Mouse (Mus musculus): ENCODE results near the gene Nfyc. TPM values are rescaled to one million over a fixed set of nuclear protein-coding genes. Genes with fewer than 3 reads are reported as not detected.

Gene Nfyc
- polyA plus RNA-seq, 1 experiment, result 35.4 TPM

- Histone ChIP-seq H3K4me1 (ENCODE audit: control insufficient read depth, insufficient read depth, low read length) (peaks cover 44% of the 10 kb centered on the region), H3K27ac (ENCODE audit: insufficient read depth, low read depth, low read length) (no peak overlapping the region)
Observed at GRCm38 (mm10) chr4:120815622-120816334, 15.6 kb downstream of the Nfyc start.

GRCm38 (mm10) chr4:120815163-120815562 lies 16.2 kb downstream of the Nfyc start:
- TF ChIP-seq POLR2A (IDR thresholded peaks at IDR 0.05; ENCODE audit: borderline replicate concordance, low read depth, low read length), result no peak
- no peak for TF ChIP-seq CTCF (IDR thresholded peaks at IDR 0.05; ENCODE audit: low read depth, low read length)
- H3K4me1 ChIP-seq (ENCODE audit: control insufficient read depth, insufficient read depth, low read length), result peaks cover 42% of the 10 kb centered on the region

More at GRCm38 (mm10) chr4:120815622-120816334, 15.6 kb downstream of the Nfyc start:
- H3K4me3 ChIP-seq (ENCODE audit: insufficient read depth, low read length), result peak overlapping the region; percentile 59
- TF ChIP-seq POLR2A (IDR thresholded peaks at IDR 0.05; ENCODE audit: borderline replicate concordance, low read depth, low read length) (no peak), CTCF (IDR thresholded peaks at IDR 0.05; ENCODE audit: low read depth, low read length) (no peak)

DNA sequence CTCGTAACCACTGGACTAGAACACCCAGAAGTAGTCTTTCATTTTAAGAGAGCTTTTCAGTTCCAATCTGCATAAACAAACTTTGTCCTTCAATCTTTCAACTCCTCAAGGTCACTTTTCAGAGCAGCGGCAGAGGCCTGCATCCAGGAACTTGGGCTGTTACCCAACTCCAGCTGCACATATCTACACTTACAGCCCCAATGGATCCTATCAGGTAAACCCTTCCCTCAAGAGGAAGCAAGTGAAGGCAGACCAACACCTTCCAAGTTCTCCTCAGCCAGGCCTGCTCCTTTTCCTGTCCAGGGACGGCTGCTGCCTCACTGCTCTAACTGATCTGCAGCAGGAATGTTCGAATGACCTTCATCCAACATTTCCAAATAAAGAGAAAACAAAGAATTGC lies 17.2 kb downstream of the Nfyc start:
- Histone ChIP-seq H3K27ac (ENCODE audit: insufficient read depth, low read depth, low read length) (no peak overlapping the region), H3K4me3 (ENCODE audit: insufficient read depth, low read length) (no peak overlapping the region), H3K4me1 (ENCODE audit: control insufficient read depth, insufficient read depth, low read length) (peaks cover 34% of the 10 kb centered on the region)
- TF ChIP-seq POLR2A (IDR thresholded peaks at IDR 0.05; ENCODE audit: borderline replicate concordance, low read depth, low read length) (no peak), CTCF (IDR thresholded peaks at IDR 0.05; ENCODE audit: low read depth, low read length) (no peak)

More at GRCm38 (mm10) chr4:120815163-120815562, 16.2 kb downstream of the Nfyc start:
- Histone ChIP-seq H3K27ac (ENCODE audit: insufficient read depth, low read depth, low read length) (no peak overlapping the region), H3K4me3 (ENCODE audit: insufficient read depth, low read length) (peak overlapping the region; percentile 59)

DNA sequence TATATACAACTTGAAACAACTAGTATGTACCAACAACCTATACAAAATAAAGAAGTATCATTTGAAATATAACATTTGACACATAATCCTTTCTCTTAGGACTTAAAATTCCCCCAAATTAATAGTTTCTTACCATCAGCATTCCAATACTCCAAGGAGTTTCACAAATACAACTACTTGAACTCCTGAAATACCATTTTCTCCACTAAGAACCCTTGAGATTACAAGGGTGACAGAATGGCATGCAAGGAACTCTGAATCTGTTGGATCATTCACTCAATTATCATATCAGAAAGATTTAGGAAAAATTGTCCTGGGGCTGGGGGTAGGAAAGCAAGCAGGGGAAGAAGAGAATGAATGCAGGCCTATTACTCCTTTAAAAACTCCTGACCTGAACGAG lies 17.6 kb downstream of the Nfyc start:
- Histone ChIP-seq H3K27ac (ENCODE audit: insufficient read depth, low read depth, low read length) (no peak overlapping the region), H3K4me3 (ENCODE audit: insufficient read depth, low read length) (no peak overlapping the region), H3K4me1 (ENCODE audit: control insufficient read depth, insufficient read depth, low read length) (peaks cover 32% of the 10 kb centered on the region)
- TF ChIP-seq POLR2A (IDR thresholded peaks at IDR 0.05; ENCODE audit: borderline replicate concordance, low read depth, low read length) (no peak), CTCF (IDR thresholded peaks at IDR 0.05; ENCODE audit: low read depth, low read length) (no peak)

GRCm38 (mm10) chr4:120805816-120806215 lies 25.6 kb downstream of the Nfyc start:
- TF ChIP-seq CTCF (IDR thresholded peaks at IDR 0.05; ENCODE audit: low read depth, low read length), result no peak
- no peak for TF ChIP-seq POLR2A (IDR thresholded peaks at IDR 0.05; ENCODE audit: borderline replicate concordance, low read depth, low read length)
- peaks cover 5% of the 10 kb centered on the region for H3K4me1 ChIP-seq (ENCODE audit: control insufficient read depth, insufficient read depth, low read length)

DNA sequence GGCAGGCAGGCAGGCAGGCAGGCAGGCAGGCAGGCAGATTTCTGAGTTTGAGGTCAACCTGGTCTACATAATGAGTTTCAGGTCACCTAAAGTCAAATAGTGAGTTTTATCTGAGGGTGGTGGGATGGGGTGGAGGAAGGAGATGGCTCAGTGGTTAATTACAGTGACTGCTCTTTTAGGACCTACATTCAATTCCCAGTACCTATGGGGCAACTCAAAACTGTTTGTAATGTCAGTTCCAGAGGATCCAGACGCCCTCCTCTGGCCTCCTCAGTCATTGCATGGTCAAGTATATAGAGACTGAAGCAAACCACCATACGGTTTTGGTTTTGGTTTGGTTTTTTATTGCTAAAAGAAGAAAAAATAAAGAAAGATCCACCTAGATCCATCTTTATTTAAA lies 29.9 kb downstream of the Nfyc start:
- Histone ChIP-seq H3K4me3 (ENCODE audit: insufficient read depth, low read length) (no peak overlapping the region), H3K27ac (ENCODE audit: insufficient read depth, low read depth, low read length) (no peak overlapping the region), H3K4me1 (ENCODE audit: control insufficient read depth, insufficient read depth, low read length) (peaks cover 9% of the 10 kb centered on the region; the same call in 1 of the 2 replicates)
- TF ChIP-seq POLR2A (IDR thresholded peaks at IDR 0.05; ENCODE audit: borderline replicate concordance, low read depth, low read length) (no peak), CTCF (IDR thresholded peaks at IDR 0.05; ENCODE audit: low read depth, low read length) (no peak)

More at GRCm38 (mm10) chr4:120805816-120806215, 25.6 kb downstream of the Nfyc start:
- H3K4me3 ChIP-seq (ENCODE audit: insufficient read depth, low read length), result no peak overlapping the region
- no peak overlapping the region for H3K27ac ChIP-seq (ENCODE audit: insufficient read depth, low read depth, low read length)

- no peak overlapping the region for H3K27ac ChIP-seq (ENCODE audit: insufficient read depth, low read depth, low read length)
- TF ChIP-seq CTCF (IDR thresholded peaks at IDR 0.05; ENCODE audit: low read depth, low read length) (no peak), POLR2A (IDR thresholded peaks at IDR 0.05; ENCODE audit: borderline replicate concordance, low read depth, low read length) (no peak)
- no peak overlapping the region for H3K4me3 ChIP-seq (ENCODE audit: insufficient read depth, low read length)
- peaks cover 9% of the 10 kb centered on the region; the same call in 1 of the 2 replicates for H3K4me1 ChIP-seq (ENCODE audit: control insufficient read depth, insufficient read depth, low read length)
Observed at GRCm38 (mm10) chr4:120800691-120801090, 30.7 kb downstream of the Nfyc start.

DNA sequence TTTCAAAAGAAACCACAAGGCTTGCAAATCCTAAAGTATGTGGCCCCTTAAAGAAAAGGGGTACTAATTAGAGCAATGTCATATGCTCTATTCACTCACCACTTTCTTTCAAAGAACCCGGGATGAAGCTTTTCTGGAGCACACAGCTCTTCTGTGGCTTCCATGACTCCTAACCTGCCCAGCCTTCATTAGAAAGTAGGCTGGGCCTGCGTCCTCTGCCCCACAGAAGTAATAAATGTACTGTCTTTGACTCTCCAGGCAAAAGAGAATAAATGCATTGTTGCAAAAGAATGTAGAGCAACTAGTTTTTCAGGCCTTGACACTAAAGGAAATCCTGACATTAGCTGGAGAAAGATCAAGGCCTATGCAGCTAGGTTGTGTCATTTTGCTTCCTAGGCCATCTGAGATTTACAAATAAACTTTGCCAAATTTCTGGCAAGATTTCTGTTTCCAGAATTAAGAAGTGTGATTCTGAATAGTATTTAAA lies 31.6 kb downstream of the Nfyc start:
- Histone ChIP-seq H3K27ac (ENCODE audit: insufficient read depth, low read depth, low read length) (no peak overlapping the region), H3K4me3 (ENCODE audit: insufficient read depth, low read length) (no peak overlapping the region), H3K4me1 (ENCODE audit: control insufficient read depth, insufficient read depth, low read length) (peaks cover 8% of the 10 kb centered on the region; the same call in 1 of the 2 replicates)
- no peak for TF ChIP-seq CTCF (IDR thresholded peaks at IDR 0.05; ENCODE audit: low read depth, low read length)
- TF ChIP-seq POLR2A (IDR thresholded peaks at IDR 0.05; ENCODE audit: borderline replicate concordance, low read depth, low read length), result no peak

DNA sequence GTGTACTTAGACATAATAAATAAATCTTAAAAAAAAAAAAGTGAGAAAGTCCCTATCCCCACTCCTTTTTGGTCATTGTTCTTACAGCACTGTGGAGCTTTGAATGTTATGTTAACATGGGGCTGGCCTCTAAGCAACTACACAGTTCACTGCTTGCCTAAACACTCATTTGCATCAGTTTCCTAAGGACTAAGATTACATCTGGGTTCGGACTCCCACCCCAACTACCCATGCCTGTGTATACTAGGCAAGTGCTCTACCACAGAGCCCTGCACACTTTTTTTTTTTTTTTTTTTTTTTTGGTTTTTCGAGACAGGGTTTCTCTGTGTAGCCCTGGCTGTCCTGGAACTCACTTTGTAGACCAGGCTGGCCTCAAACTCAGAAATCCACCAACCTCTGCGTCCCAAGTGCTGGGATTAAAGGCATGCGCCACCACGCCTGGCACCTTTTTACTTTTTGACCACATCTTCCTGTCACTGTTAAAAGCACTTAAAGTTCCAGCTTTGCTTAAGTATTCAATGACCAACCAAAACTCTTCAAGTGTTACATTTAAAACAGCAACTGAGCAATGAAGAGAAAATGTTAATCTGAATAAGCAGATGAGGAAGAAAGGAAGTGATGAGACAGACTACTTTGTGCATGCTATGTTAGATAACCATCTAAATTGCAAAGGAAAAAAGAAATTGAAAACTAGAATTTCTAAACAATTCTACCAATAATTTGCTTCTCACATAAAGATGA lies 33.2 kb downstream of the Nfyc start:
- Histone ChIP-seq H3K4me3 (ENCODE audit: insufficient read depth, low read length) (no peak overlapping the region), H3K4me1 (ENCODE audit: control insufficient read depth, insufficient read depth, low read length) (peaks cover 5% of the 10 kb centered on the region; the same call in 1 of the 2 replicates), H3K27ac (ENCODE audit: insufficient read depth, low read depth, low read length) (no peak overlapping the region)
- TF ChIP-seq POLR2A (IDR thresholded peaks at IDR 0.05; ENCODE audit: borderline replicate concordance, low read depth, low read length) (no peak), CTCF (IDR thresholded peaks at IDR 0.05; ENCODE audit: low read depth, low read length) (no peak)

DNA sequence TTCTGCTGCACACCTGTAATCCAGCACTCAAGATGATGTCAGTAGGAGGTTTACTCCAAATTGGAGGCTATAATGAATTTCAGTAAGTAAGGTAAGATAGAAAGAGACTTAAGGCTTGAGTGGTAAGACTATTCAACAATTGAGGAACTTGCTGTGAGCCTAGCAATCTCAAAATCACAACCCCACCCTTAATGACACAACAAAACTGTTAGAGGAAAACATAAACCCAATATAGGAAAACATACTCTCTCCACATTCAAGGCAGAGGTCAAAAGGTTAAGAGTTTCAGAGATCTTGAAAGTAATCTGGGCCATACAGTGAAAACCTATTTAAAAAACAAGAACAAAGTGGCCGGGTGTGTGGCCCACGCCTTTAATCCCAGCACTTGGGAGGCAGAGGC lies 34.7 kb downstream of the Nfyc start:
- TF ChIP-seq CTCF (IDR thresholded peaks at IDR 0.05; ENCODE audit: low read depth, low read length), result no peak
- TF ChIP-seq POLR2A (IDR thresholded peaks at IDR 0.05; ENCODE audit: borderline replicate concordance, low read depth, low read length), result no peak
- H3K4me3 ChIP-seq (ENCODE audit: insufficient read depth, low read length), result no peak overlapping the region
- no peak overlapping the region for H3K27ac ChIP-seq (ENCODE audit: insufficient read depth, low read depth, low read length)
- peaks cover 5% of the 10 kb centered on the region; the same call in 1 of the 2 replicates for H3K4me1 ChIP-seq (ENCODE audit: control insufficient read depth, insufficient read depth, low read length)
